Mouse (Mus musculus) heart, embryonic 16.5 days (tissue): Measurements from ENCODE around the gene Ikzf2. TPM values are rescaled to one million over a fixed set of nuclear protein-coding genes. Genes with fewer than 3 reads are reported as not detected.

Experiments
- ATAC-seq: fragments of 200-750 bp; cut with Nextera tagmentation; replicated peaks from 2 replicates; pipeline ENCODE4 v1.8.0; 2017; ENCODE audit warnings: moderate number of reproducible peaks; ENCODE audit not compliant: insufficient read depth, low FRiP score; ENCODE audit errors: extremely low read depth
- H3K27ac ChIP-seq: fragments of 300-500 bp; sonication (generic); 2 replicates; pipeline ENCODE4 v1.5.1; 2014; ENCODE audit warnings: mild to moderate bottlenecking, low read length, control low read depth, moderate library complexity
- H3K27me3 ChIP-seq: fragments of 300-500 bp; sonication (generic); 2 replicates; pipeline ENCODE4 v1.6.1; 2014; ENCODE audit warnings: low read length, mixed read lengths; ENCODE audit not compliant: control insufficient read depth, insufficient read depth
- H3K36me3 ChIP-seq: fragments of 300-500 bp; sonication (generic); 2 replicates; pipeline ENCODE4 v1.6.1; 2014; ENCODE audit not compliant: control insufficient read depth, insufficient read depth
- H3K4me1 ChIP-seq: fragments of 300-500 bp; sonication (generic); 2 replicates; pipeline ENCODE4 v1.6.1; 2014; ENCODE audit warnings: low read length, mixed read lengths; ENCODE audit not compliant: control insufficient read depth, insufficient read depth
- H3K4me2 ChIP-seq: fragments of 300-500 bp; sonication (generic); 2 replicates; pipeline ENCODE4 v1.6.1; 2014; ENCODE audit warnings: low read depth, mild to moderate bottlenecking, control low read depth, low read length
- H3K4me3 ChIP-seq: fragments of 300-500 bp; sonication (generic); 2 replicates; pipeline ENCODE4 v1.5.1; 2014; ENCODE audit warnings: mild to moderate bottlenecking, control low read depth, low read length
- H3K9ac ChIP-seq: fragments of 300-500 bp; sonication (generic); 2 replicates; pipeline ENCODE4 v1.6.1; 2014; ENCODE audit warnings: low read length, control low read depth
- H3K9me3 ChIP-seq: fragments of 300-500 bp; sonication (generic); replicated peaks from 2 replicates; pipeline ENCODE4 v1.6.1; 2016; ENCODE audit warnings: low read length; ENCODE audit not compliant: control insufficient read depth
- WGBS: fragments of 180-500 bp; shearing (Covaris S2); extraction: QIAGEN DNeasy Blood & Tissue Kit; methylation state at CpG from one replicate; pipeline ENCODE4 v1.1.7; 2014; 5-methylcytosine and 5-hydroxymethylcytosine counted together
- polyA plus RNA-seq: library from polyadenylated mRNA; unstranded; fragments of >200 nt; fragmentation: Nextera tagmentation; extraction: Ambion mirVana; gene quantifications from 2 replicates; pipeline ENCODE4 v1.2.1, GENCODE M21; 2015

The Ikzf2 gene
- polyA plus RNA-seq, 1 experiment from 2014 or later: 4.6 TPM

- Histone ChIP-seq H3K36me3 (no peaks in the 10 kb centered on the region), H3K27me3 (no peaks in the 10 kb centered on the region), H3K4me1 (0 out of 2 replicates have a peak, but pooled peaks cover 4% of the 10 kb centered on the region), H3K9ac (no peak overlapping the region), H3K27ac (no peak overlapping the region), H3K4me2 (no peak overlapping the region), H3K4me3 (no peak overlapping the region), H3K9me3 (no peaks in the 10 kb centered on the region)
- 86% methylated on average over 12 of the region's 12 CpGs for WGBS
- ATAC-seq: no peak
These were observed 87.8 kb downstream of the Ikzf2 start for GRCm38 (mm10) chr1:69599074-69599772.

GRCm38 (mm10) chr1:69591889-69592288 lies 95.2 kb downstream of the Ikzf2 start:
- ATAC-seq: no peak
- H3K27me3 ChIP-seq: no peaks in the 10 kb centered on the region
- peaks cover 6% of the 10 kb centered on the region for H3K4me1 ChIP-seq
- H3K4me3 ChIP-seq: no peak overlapping the region
- no peak overlapping the region for H3K27ac ChIP-seq
- H3K9me3 ChIP-seq: no peaks in the 10 kb centered on the region
- H3K36me3 ChIP-seq: no peaks in the 10 kb centered on the region
- H3K9ac ChIP-seq: peak overlapping the region; percentile 34; the same call in 1 of the 2 replicates
- WGBS: 54% methylated on average over 6 of the region's 6 CpGs
- H3K4me2 ChIP-seq: 0 out of 2 replicates have a peak overlapping the region, but pooled peaks have one; percentile 27

- Histone ChIP-seq H3K4me2 (peak overlapping the region; percentile 27), H3K4me1 (peaks cover 6% of the 10 kb centered on the region)
- ATAC-seq: no peak
These were observed 95.7 kb downstream of the Ikzf2 start for GRCm38 (mm10) chr1:69591328-69591801.

GRCm38 (mm10) chr1:69585546-69585945 lies 101.5 kb downstream of the Ikzf2 start:
- no peak overlapping the region for H3K4me2 ChIP-seq
- no peak for ATAC-seq
- no peak overlapping the region for H3K27ac ChIP-seq
- peaks cover 3% of the 10 kb centered on the region; the same call in 1 of the 2 replicates for H3K4me1 ChIP-seq
- H3K9ac ChIP-seq: no peak overlapping the region
- H3K4me3 ChIP-seq: no peak overlapping the region
- H3K36me3 ChIP-seq: no peaks in the 10 kb centered on the region
- H3K27me3 ChIP-seq: no peaks in the 10 kb centered on the region
- no peaks in the 10 kb centered on the region for H3K9me3 ChIP-seq
- WGBS: 49% methylated on average over 2 of the region's 2 CpGs

More at GRCm38 (mm10) chr1:69591328-69591801, 95.7 kb downstream of the Ikzf2 start:
- Histone ChIP-seq H3K36me3 (no peaks in the 10 kb centered on the region), H3K27ac (no peak overlapping the region), H3K27me3 (no peaks in the 10 kb centered on the region), H3K9me3 (no peaks in the 10 kb centered on the region), H3K4me3 (no peak overlapping the region), H3K9ac (0 out of 2 replicates have a peak overlapping the region, but pooled peaks have one; percentile 40)
- 42% methylated on average over 7 of the region's 7 CpGs for WGBS

- Histone ChIP-seq H3K4me3 (no peak overlapping the region), H3K4me1 (peaks cover 3% of the 10 kb centered on the region; the same call in 1 of the 2 replicates), H3K4me2 (no peak overlapping the region), H3K9ac (no peak overlapping the region), H3K9me3 (no peaks in the 10 kb centered on the region), H3K27me3 (no peaks in the 10 kb centered on the region), H3K36me3 (no peaks in the 10 kb centered on the region), H3K27ac (no peak overlapping the region)
- WGBS: 91% methylated on average over 5 of the region's 5 CpGs
- no peak for ATAC-seq
These were observed 102.9 kb downstream of the Ikzf2 start for GRCm38 (mm10) chr1:69583932-69584659.

- Histone ChIP-seq H3K4me3 (no peak overlapping the region), H3K9me3 (no peaks in the 10 kb centered on the region), H3K27me3 (no peaks in the 10 kb centered on the region), H3K4me2 (no peak overlapping the region), H3K36me3 (no peaks in the 10 kb centered on the region), H3K27ac (no peak overlapping the region), H3K9ac (no peak overlapping the region), H3K4me1 (no peaks in the 10 kb centered on the region)
- 87% methylated on average over 4 of the region's 4 CpGs for WGBS
- ATAC-seq: no peak
These were observed 108.1 kb downstream of the Ikzf2 start for GRCm38 (mm10) chr1:69578917-69579316.

GRCm38 (mm10) chr1:69559443-69560090 lies 127.5 kb downstream of the Ikzf2 start:
- H3K4me1 ChIP-seq: no peaks in the 10 kb centered on the region
- no peak overlapping the region for H3K4me2 ChIP-seq
- ATAC-seq: no peak
- no peak overlapping the region for H3K9ac ChIP-seq
- H3K4me3 ChIP-seq: no peak overlapping the region
- H3K36me3 ChIP-seq: no peaks in the 10 kb centered on the region
- no peaks in the 10 kb centered on the region for H3K9me3 ChIP-seq
- 53% methylated on average over 5 of the region's 5 CpGs for WGBS
- H3K27me3 ChIP-seq: no peaks in the 10 kb centered on the region
- H3K27ac ChIP-seq: no peak overlapping the region

GRCm38 (mm10) chr1:69555636-69556151 lies 131.4 kb downstream of the Ikzf2 start:
- 84% methylated on average over 5 of the region's 5 CpGs for WGBS
- Histone ChIP-seq H3K27me3 (no peaks in the 10 kb centered on the region), H3K9ac (no peak overlapping the region), H3K9me3 (no peaks in the 10 kb centered on the region), H3K4me3 (no peak overlapping the region), H3K36me3 (no peaks in the 10 kb centered on the region), H3K4me2 (no peak overlapping the region), H3K4me1 (no peaks in the 10 kb centered on the region), H3K27ac (no peak overlapping the region)
- no peak for ATAC-seq
